Mouse (Mus musculus) activated CD4-positive, CD25-positive, alpha-beta regulatory T cell, adult 4 months (primary cell): Measurements from ENCODE around the gene Zfp687. TPM values are rescaled to one million over a fixed set of nuclear protein-coding genes. Genes with fewer than 3 reads are reported as not detected.
"Not testable (repeated sequence)": the region's sequence is repeated elsewhere in the genome, so short reads cannot be mapped to it uniquely, and the experiment has no call there.

Source experiments
- ATAC-seq: one replicate; pipeline ENCODE4 v1.8.0; 2017
- polyA plus RNA-seq, 2 experiments: library from polyadenylated mRNA; unstranded; fragments of 100-300 nt; shearing (Covaris generic); gene quantifications; one replicate each; pipeline ENCODE4 v1.2.1; 2017

The Zfp687 gene
- polyA plus RNA-seq, result 10 to 100 TPM; 11.7 to 14.0 TPM

DNA sequence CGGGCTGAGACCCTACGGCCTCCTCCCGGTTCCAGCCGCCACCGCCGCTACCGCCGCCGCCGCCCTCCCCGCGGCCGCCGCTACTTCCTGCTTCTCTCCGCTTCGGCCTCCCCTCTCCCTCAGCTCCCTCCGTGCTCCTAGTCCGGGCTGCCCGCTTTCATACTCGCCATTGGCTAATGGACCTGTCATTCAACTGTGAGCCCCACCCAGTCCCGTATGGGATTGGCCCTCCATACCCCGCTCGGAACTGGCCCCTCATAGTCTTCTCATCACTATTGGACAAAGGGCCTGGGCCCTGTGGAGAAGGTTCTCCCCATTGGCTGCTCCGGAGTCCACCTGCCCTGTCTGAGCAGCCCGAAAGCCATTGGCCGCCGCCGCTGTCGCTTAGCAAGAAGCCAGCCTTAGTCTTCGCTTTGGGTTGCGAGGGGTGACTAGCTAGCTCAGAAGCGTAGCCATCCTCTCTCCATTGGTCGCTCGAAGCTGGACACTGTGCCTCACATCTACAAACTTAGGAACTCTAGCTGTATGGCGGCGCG is at the start of gene Zfp687:
Gene Zfp687, minus strand, starts transcription at position 112 of the 536 bp plus-strand sequence.
- peak; percentile 91 for ATAC-seq

- no peak for ATAC-seq
These were observed 48.5 kb upstream of the Zfp687 start for GRCm38 (mm10) chr3:95063741-95064140.

DNA sequence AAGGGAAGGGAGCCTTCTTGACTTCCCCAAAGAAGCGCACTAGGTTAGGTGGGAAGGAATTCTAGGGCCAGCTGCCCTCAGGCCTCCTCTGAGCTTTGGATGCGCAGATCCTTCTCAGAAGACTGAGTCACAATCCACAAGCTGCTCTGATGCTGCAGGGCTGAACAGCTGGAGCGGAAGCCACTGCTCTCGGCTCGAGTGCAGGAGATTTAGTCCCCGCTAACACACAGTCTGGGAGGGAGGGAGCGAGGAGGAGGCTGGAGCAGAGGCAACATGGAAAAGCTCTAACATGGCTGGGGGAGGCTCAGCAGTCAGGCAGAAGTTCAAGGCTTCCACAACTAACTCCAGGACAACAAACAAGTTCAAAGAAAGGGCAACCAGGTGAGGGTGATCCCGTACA is 42.8 kb upstream of the Zfp687 start:
- no peak for ATAC-seq

DNA sequence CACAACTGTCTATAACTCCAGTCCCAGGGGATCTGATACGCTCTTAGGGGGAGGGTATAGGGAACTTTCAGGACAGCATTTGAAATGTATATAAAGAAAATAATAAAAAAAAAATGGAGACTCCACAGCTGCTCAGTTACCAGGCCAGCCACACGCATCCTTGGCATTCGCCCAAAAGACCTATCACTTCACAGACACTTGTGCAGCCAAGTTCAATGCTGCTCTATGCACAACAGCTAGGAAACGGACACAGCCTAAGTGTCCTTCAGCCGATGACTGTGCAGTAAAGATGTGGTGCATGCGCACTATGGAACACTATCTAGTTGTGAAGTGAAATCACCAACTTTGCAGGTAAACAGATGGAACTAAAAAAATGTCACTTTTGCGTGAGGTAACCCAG is 41.0 kb upstream of the Zfp687 start:
- ATAC-seq, result no peak

DNA sequence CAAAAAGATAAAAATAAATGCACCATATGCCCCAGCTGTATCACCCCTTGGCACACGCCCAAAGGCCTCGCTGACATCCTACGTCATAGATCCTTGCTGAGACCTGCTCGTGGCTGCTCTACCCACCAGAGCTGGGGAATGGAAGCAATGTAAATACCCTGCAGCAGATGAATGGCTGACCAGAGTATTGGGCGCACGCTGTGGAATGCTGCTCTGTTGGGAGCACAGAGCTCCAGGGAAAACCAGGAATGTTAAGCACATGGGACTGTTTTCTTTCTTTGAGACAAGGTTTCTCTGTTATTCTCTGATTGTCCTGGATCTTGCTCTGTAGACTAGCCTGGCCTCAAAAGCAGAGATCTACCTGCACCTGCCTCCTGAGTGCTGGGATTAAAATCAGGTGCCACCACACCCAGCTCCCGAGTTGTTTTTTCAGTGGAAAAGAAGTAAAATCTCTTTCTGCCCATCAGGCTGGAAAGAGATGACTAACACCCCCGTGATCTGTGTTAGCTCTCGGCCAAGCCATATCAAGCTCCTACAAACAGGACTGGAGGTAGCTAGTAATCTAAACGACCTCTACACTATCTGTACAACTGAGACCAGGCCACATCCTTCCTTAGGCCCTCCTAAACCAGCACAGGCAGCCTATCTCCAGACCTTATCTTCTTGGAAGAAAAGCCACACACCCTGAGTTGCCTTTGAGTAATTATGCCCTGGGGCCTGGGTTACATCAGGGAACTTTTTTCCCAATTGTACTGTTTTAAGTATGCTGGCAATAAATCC is 39.4 kb upstream of the Zfp687 start:
- no peak for ATAC-seq

DNA sequence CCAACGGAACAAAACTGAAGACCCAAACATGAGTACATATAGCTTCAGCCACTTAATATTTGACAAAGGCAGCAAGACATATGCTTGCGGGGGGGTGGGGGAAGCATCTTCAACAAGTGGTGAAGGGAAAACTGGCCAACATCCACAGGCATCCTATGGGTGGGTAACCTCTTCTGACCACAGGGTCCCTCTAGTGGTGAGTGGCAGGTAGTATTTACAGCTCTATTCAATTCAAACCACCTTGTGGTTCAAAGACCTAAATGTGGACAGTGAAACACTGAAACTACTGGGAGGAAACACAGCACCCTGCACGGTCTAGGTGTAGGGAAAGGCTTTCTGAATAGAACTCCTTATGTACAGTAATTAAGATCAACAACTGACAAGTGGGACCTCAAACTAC is 38.5 kb upstream of the Zfp687 start:
- ATAC-seq, result peak; percentile 82

DNA sequence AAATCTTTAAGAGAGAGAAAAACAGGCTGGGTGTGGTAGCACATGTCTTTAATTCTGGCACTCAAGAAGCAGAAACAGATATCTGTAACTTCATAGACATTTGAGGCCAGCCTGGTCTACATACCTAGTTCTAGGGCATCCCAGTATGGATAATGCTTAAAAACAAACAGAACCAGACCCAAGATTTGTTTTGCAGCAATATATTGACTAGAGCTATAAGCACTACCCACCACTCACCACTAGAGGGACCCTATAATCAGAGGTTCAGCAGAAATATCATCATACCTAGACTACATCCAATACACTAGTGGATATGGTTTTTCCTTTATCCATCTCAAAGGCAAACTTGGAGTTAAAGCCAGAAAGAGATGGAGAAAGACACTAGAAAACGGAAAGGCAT is 37.7 kb upstream of the Zfp687 start:
- ATAC-seq, result peak; percentile 69

GRCm38 (mm10) chr3:95047914-95048313 is 32.7 kb upstream of the Zfp687 start:
- no peak for ATAC-seq

- no peak for ATAC-seq
These were observed 31.3 kb upstream of the Zfp687 start for GRCm38 (mm10) chr3:95046462-95047057.

DNA sequence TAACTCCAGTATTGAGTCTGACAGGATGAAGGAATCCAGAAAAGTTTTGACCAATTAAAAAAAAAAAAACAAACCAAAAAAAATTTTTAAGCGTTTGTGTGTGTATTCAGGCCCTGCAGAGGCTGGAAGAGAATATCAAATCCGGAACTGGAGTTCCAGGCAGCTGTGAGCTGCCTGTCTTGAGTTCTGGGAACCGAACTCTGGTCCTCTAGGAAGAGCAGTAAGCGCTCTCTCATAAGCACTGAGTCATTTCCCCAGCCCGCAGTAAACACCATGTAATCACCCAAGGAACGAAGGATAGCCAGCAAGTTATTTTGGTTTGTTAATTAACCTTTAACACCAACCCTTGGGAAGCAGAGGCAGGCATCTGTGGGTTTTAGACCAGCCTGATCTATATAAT is 28.0 kb upstream of the Zfp687 start:
- ATAC-seq, result no peak

- peak; percentile 75 for ATAC-seq
These were observed 27.6 kb upstream of the Zfp687 start for GRCm38 (mm10) chr3:95042838-95043229.

- peak; percentile 96 for ATAC-seq
These were observed 27.1 kb upstream of the Zfp687 start, which contains the start of gene Psmd4 for GRCm38 (mm10) chr3:95042166-95042837. Gene Psmd4 (minus strand): TSS chr3:95042614.

GRCm38 (mm10) chr3:95041625-95042024 is 26.4 kb upstream of the Zfp687 start:
- ATAC-seq, result no peak

GRCm38 (mm10) chr3:95029953-95030352 is 14.7 kb upstream of the Zfp687 start:
- ATAC-seq, result no peak

DNA sequence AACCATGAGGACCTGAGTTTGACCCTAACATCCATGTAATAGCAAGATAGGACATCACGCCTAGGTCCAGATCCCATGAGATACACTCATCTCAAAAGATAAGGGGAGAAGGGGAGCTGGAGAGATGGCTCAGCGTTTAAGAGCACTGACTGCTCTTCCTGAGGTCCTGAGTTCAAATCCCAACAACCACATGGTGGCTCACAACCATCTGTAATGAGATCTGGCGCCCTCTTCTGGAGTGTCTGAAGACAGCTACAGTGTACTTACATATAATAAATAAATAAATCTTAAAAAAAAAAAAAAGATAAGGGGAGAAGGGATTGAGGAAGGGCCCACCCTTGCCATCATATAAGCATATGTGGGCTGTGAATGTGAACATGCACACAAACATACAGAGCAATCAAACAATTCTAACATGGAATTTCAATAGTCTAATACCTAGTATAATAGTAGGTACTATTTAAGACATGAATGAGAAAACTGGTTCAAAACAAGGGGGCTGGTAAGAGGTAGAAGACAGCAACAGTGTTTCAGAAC is 14.1 kb upstream of the Zfp687 start:
- not testable (repeated sequence) for ATAC-seq

DNA sequence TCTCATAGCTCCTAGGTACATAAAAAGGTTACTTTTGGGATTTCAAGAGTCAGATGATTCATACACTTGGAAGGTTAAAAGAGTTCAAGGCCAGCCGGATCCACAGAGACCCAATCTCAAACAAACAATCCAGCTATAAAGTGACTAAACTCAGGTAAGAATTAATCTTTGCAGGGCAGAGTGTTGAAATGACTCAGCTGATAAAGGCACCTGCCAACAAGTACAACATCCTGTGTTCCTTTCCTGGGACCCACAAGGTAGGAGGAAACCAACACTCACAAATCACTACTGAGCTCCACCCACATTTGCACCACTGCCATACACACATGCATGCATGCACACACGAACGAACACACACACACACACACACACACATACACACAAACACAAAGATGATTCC is 13.4 kb upstream of the Zfp687 start:
- peak; percentile 76 for ATAC-seq

GRCm38 (mm10) chr3:95027701-95028100 is 12.5 kb upstream of the Zfp687 start:
- peak; percentile 89 for ATAC-seq

- no peak for ATAC-seq
These were observed 11.9 kb upstream of the Zfp687 start for GRCm38 (mm10) chr3:95027057-95027645.

GRCm38 (mm10) chr3:95025202-95025601 is 10.0 kb upstream of the Zfp687 start:
- no peak for ATAC-seq

- no peak for ATAC-seq
These were observed 9.3 kb upstream of the Zfp687 start for GRCm38 (mm10) chr3:95024551-95024950.

- ATAC-seq, result not testable (repeated sequence)
These were observed 5.7 kb upstream of the Zfp687 start for GRCm38 (mm10) chr3:95020956-95021355.

GRCm38 (mm10) chr3:95018741-95019140 is 3.5 kb upstream of the Zfp687 start:
- peak; percentile 8 for ATAC-seq
